Mouse (Mus musculus): Measurements from ENCODE around the gene Iqcf5. TPM values are rescaled to one million over a fixed set of nuclear protein-coding genes. Genes with fewer than 3 reads are reported as not detected.

The Iqcf5 gene
- total and polyA plus RNA-seq, 2 experiments, result not detected

GRCm38 (mm10) chr9:106499667-106500066 is 14.7 kb upstream of the Iqcf5 start, which contains the start of gene Iqcf1:
Gene Iqcf1, plus strand, starts transcription at chr9:106499967.
- no peak within 1 kb of the TSS for H3K9ac ChIP-seq (ENCODE audit: low read depth, low read length)
- DNase-seq (ENCODE audit: extremely low read depth, low read depth, low spot score), result no peak
- H3K79me2 ChIP-seq (ENCODE audit: control insufficient read depth, insufficient read depth, low read length), result no peaks in the 10 kb centered on the region
- H3K27ac ChIP-seq (replicated peaks; ENCODE audit: insufficient read depth, low read depth, low read length), result no peak within 1 kb of the TSS
- WGBS, result 90% methylated on average over 6 of the region's 6 CpGs
- TF ChIP-seq POLR2A (IDR thresholded peaks at IDR 0.05; ENCODE audit: extremely low read depth, insufficient read depth, low read length) (no peak), CTCF (IDR thresholded peaks at IDR 0.05; ENCODE audit: low read depth, low read length) (no peak)
- peaks cover 3% of the 10 kb centered on the region; the same call in 1 of the 2 replicates for H3K27me3 ChIP-seq (ENCODE audit: control insufficient read depth, insufficient read depth, low read length)
- H3K4me1 ChIP-seq (ENCODE audit: control insufficient read depth, insufficient read depth, low read length), result no peaks in the 10 kb centered on the region
- no peaks in the 10 kb centered on the region for H3K36me3 ChIP-seq (ENCODE audit: control insufficient read depth, insufficient read depth, low read length)
- no peak within 1 kb of the TSS for H3K4me3 ChIP-seq (ENCODE audit: insufficient read depth, low read depth, low read length)

- no peaks in the 10 kb centered on the region for H3K36me3 ChIP-seq (ENCODE audit: control insufficient read depth, insufficient read depth, low read length)
- H3K4me3 ChIP-seq (ENCODE audit: insufficient read depth, low read depth, low read length), result no peak overlapping the region
- DNase-seq (ENCODE audit: extremely low read depth, low read depth, low spot score), result no peak
- no peak overlapping the region for H3K9ac ChIP-seq (ENCODE audit: low read depth, low read length)
- WGBS, result 91% methylated on average over 22 of the region's 22 CpGs
- H3K27ac ChIP-seq (replicated peaks; ENCODE audit: insufficient read depth, low read depth, low read length), result no peak overlapping the region
- H3K27me3 ChIP-seq (ENCODE audit: control insufficient read depth, insufficient read depth, low read length), result peaks cover 3% of the 10 kb centered on the region; the same call in 1 of the 2 replicates
- no peaks in the 10 kb centered on the region for H3K4me1 ChIP-seq (ENCODE audit: control insufficient read depth, insufficient read depth, low read length)
- no peaks in the 10 kb centered on the region for H3K79me2 ChIP-seq (ENCODE audit: control insufficient read depth, insufficient read depth, low read length)
- no peak for TF ChIP-seq POLR2A (IDR thresholded peaks at IDR 0.05; ENCODE audit: extremely low read depth, insufficient read depth, low read length)
- no peak for TF ChIP-seq CTCF (IDR thresholded peaks at IDR 0.05; ENCODE audit: low read depth, low read length)
Measured at GRCm38 (mm10) chr9:106501846-106502245, 12.5 kb upstream of the Iqcf5 start.

GRCm38 (mm10) chr9:106504246-106504645 is 10.1 kb upstream of the Iqcf5 start:
- Histone ChIP-seq H3K9ac (ENCODE audit: low read depth, low read length) (no peak overlapping the region), H3K27me3 (ENCODE audit: control insufficient read depth, insufficient read depth, low read length) (peaks cover 3% of the 10 kb centered on the region; the same call in 1 of the 2 replicates), H3K27ac (replicated peaks; ENCODE audit: insufficient read depth, low read depth, low read length) (no peak overlapping the region), H3K36me3 (ENCODE audit: control insufficient read depth, insufficient read depth, low read length) (no peaks in the 10 kb centered on the region), H3K4me3 (ENCODE audit: insufficient read depth, low read depth, low read length) (no peak overlapping the region), H3K4me1 (ENCODE audit: control insufficient read depth, insufficient read depth, low read length) (no peaks in the 10 kb centered on the region), H3K79me2 (ENCODE audit: control insufficient read depth, insufficient read depth, low read length) (no peaks in the 10 kb centered on the region)
- TF ChIP-seq CTCF (IDR thresholded peaks at IDR 0.05; ENCODE audit: low read depth, low read length), result no peak
- no peak for TF ChIP-seq POLR2A (IDR thresholded peaks at IDR 0.05; ENCODE audit: extremely low read depth, insufficient read depth, low read length)
- DNase-seq (ENCODE audit: extremely low read depth, low read depth, low spot score), result no peak
- 86% methylated on average over 6 of the region's 6 CpGs for WGBS

- TF ChIP-seq POLR2A (IDR thresholded peaks at IDR 0.05; ENCODE audit: extremely low read depth, insufficient read depth, low read length) (no peak), CTCF (IDR thresholded peaks at IDR 0.05; ENCODE audit: low read depth, low read length) (no peak)
- no peak overlapping the region for H3K9ac ChIP-seq (ENCODE audit: low read depth, low read length)
- no peaks in the 10 kb centered on the region for H3K79me2 ChIP-seq (ENCODE audit: control insufficient read depth, insufficient read depth, low read length)
- DNase-seq (ENCODE audit: extremely low read depth, low read depth, low spot score), result no peak
- WGBS, result 94% methylated on average over 10 of the region's 10 CpGs
- no peaks in the 10 kb centered on the region for H3K36me3 ChIP-seq (ENCODE audit: control insufficient read depth, insufficient read depth, low read length)
- H3K4me1 ChIP-seq (ENCODE audit: control insufficient read depth, insufficient read depth, low read length), result no peaks in the 10 kb centered on the region
- no peak overlapping the region for H3K27ac ChIP-seq (replicated peaks; ENCODE audit: insufficient read depth, low read depth, low read length)
- H3K4me3 ChIP-seq (ENCODE audit: insufficient read depth, low read depth, low read length), result no peak overlapping the region
- no peaks in the 10 kb centered on the region for H3K27me3 ChIP-seq (ENCODE audit: control insufficient read depth, insufficient read depth, low read length)
Measured at GRCm38 (mm10) chr9:106509356-106509755, 5.0 kb upstream of the Iqcf5 start.

DNA sequence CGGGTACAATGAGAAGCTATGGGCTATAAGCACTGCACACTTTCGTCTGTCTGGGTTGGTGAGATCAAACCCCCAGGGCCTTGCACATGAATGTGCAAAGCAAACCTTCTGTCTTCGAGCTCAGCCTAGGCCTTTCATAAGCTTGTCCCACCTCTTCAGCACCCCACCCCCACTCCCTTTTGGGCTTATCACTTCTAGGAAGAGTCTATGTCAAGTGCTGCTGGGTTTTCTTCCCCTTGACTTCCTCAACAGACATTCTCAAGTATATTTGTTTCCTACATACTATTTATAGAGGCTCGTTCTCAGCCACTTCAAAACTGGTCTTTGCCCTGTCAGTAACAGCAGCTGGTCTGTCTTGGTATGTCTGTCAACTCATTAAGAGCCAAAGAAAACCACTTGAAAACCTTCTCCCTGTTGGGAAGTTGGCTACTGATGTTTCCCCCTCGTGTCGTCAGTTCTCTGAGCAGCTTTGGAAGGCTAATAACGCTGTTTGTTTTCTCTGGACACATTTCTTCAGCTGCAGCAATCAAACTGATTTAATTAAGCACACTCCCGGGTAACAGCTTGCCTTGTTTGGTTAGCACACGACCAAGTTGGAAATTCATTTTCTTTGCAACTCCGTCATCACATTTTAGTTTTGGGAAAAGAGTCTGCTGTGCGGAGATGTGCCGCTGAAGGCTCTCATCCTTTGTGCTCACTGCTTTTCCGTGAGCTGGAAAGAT is 1.5 kb upstream of the Iqcf5 start:
- Histone ChIP-seq H3K9ac (ENCODE audit: low read depth, low read length) (no peak overlapping the region), H3K27me3 (ENCODE audit: control insufficient read depth, insufficient read depth, low read length) (no peaks in the 10 kb centered on the region), H3K4me3 (ENCODE audit: insufficient read depth, low read depth, low read length) (no peak overlapping the region), H3K27ac (replicated peaks; ENCODE audit: insufficient read depth, low read depth, low read length) (no peak overlapping the region), H3K79me2 (ENCODE audit: control insufficient read depth, insufficient read depth, low read length) (no peaks in the 10 kb centered on the region), H3K4me1 (ENCODE audit: control insufficient read depth, insufficient read depth, low read length) (no peaks in the 10 kb centered on the region), H3K36me3 (ENCODE audit: control insufficient read depth, insufficient read depth, low read length) (no peaks in the 10 kb centered on the region)
- no peak for DNase-seq (ENCODE audit: extremely low read depth, low read depth, low spot score)
- TF ChIP-seq POLR2A (IDR thresholded peaks at IDR 0.05; ENCODE audit: extremely low read depth, insufficient read depth, low read length) (no peak), CTCF (IDR thresholded peaks at IDR 0.05; ENCODE audit: low read depth, low read length) (no peak)
- 68% methylated on average over 13 of the region's 13 CpGs for WGBS

DNA sequence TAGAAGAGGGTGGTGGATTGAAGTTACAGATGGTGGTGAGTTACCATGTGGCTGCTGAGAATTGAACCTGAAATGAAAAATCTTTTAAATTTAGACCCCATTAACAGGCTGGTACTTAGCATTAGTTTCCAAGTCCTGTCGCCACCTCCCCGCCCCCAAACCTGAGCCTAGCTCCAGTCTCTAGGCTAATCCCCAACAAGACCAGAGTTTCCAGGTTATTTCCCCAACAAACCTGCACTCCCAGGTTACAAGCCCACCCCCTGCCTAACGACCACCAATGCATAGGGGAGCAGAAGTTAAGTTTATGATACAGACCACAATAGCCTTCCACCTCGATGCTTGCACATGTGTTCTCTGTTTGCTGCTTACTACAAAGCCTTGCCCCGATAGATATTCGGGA is 807 bp upstream of the Iqcf5 start:
- no peak for DNase-seq (ENCODE audit: extremely low read depth, low read depth, low spot score)
- Histone ChIP-seq H3K27me3 (ENCODE audit: control insufficient read depth, insufficient read depth, low read length) (no peaks in the 10 kb centered on the region), H3K27ac (replicated peaks; ENCODE audit: insufficient read depth, low read depth, low read length) (no peak overlapping the region), H3K4me3 (ENCODE audit: insufficient read depth, low read depth, low read length) (no peak overlapping the region), H3K9ac (ENCODE audit: low read depth, low read length) (no peak overlapping the region), H3K4me1 (ENCODE audit: control insufficient read depth, insufficient read depth, low read length) (no peaks in the 10 kb centered on the region), H3K79me2 (ENCODE audit: control insufficient read depth, insufficient read depth, low read length) (no peaks in the 10 kb centered on the region), H3K36me3 (ENCODE audit: control insufficient read depth, insufficient read depth, low read length) (no peaks in the 10 kb centered on the region)
- TF ChIP-seq POLR2A (IDR thresholded peaks at IDR 0.05; ENCODE audit: extremely low read depth, insufficient read depth, low read length) (no peak), CTCF (IDR thresholded peaks at IDR 0.05; ENCODE audit: low read depth, low read length) (no peak)
- WGBS, result 87% methylated on average over 6 of the region's 6 CpGs
